Mouse (Mus musculus) neural tube, embryonic 10.5 days (tissue): ENCODE results near the gene Col4a4.
A peak's percentile ranks its signal among the peaks of the same experiment; 100 is the strongest.

Experiments used
- DNase-seq: peaks from one replicate; pipeline ENCODE4 v3.0.0-alpha.2; 2017; ENCODE audit warnings: low spot score; ENCODE audit errors: extremely low spot score

Col4a4 gene

GRCm38 (mm10) chr1:82578320-82578719 is 8.3 kb downstream of the Col4a4 start:
- no peak for DNase-seq

- DNase-seq = no peak
These were observed 8.7 kb downstream of the Col4a4 start for GRCm38 (mm10) chr1:82577915-82578314.

GRCm38 (mm10) chr1:82577339-82577738 is 9.3 kb downstream of the Col4a4 start:
- DNase-seq = no peak

- no peak for DNase-seq
These were observed 10.5 kb downstream of the Col4a4 start for GRCm38 (mm10) chr1:82576182-82576581.

GRCm38 (mm10) chr1:82575681-82576080 is 11.0 kb downstream of the Col4a4 start:
- no peak for DNase-seq

- DNase-seq = peak; percentile 18
These were observed 14.9 kb downstream of the Col4a4 start for GRCm38 (mm10) chr1:82571758-82572157.

- no peak for DNase-seq
These were observed 17.2 kb downstream of the Col4a4 start for GRCm38 (mm10) chr1:82569405-82569804.

- no peak for DNase-seq
These were observed 26.4 kb downstream of the Col4a4 start for GRCm38 (mm10) chr1:82560223-82560622.

GRCm38 (mm10) chr1:82554889-82555288 is 31.8 kb downstream of the Col4a4 start:
- no peak for DNase-seq

GRCm38 (mm10) chr1:82554443-82554850 is 32.2 kb downstream of the Col4a4 start:
- peak; percentile 60 for DNase-seq

GRCm38 (mm10) chr1:82545199-82545960 is 41.3 kb downstream of the Col4a4 start:
- no peak for DNase-seq

- no peak for DNase-seq
These were observed 42.0 kb downstream of the Col4a4 start for GRCm38 (mm10) chr1:82544419-82545185.

- DNase-seq = no peak
These were observed 42.7 kb downstream of the Col4a4 start for GRCm38 (mm10) chr1:82543934-82544333.

- DNase-seq = no peak
These were observed 46.6 kb downstream of the Col4a4 start for GRCm38 (mm10) chr1:82540056-82540455.

- DNase-seq = peak; percentile 35
These were observed 48.8 kb downstream of the Col4a4 start for GRCm38 (mm10) chr1:82537848-82538247.

- DNase-seq = no peak
These were observed 50.0 kb downstream of the Col4a4 start for GRCm38 (mm10) chr1:82536515-82537174.

- DNase-seq = no peak
These were observed 58.7 kb downstream of the Col4a4 start for GRCm38 (mm10) chr1:82527931-82528330.

GRCm38 (mm10) chr1:82491954-82492353 is 94.7 kb downstream of the Col4a4 start:
- DNase-seq = peak; percentile 9

- no peak for DNase-seq
These were observed 100.3 kb downstream of the Col4a4 start for GRCm38 (mm10) chr1:82486371-82486770.

GRCm38 (mm10) chr1:82482371-82482770 is 104.3 kb downstream of the Col4a4 start:
- no peak for DNase-seq

GRCm38 (mm10) chr1:82479696-82480487 is 106.8 kb downstream of the Col4a4 start:
- no peak for DNase-seq
